Mouse (Mus musculus) monocyte, adult 5-6 weeks (primary cell): ENCODE results near the gene Dstyk. TPM values are rescaled to one million over a fixed set of nuclear protein-coding genes. Genes with fewer than 3 reads are reported as not detected.
A peak's percentile ranks its signal among the peaks of the same experiment; 100 is the strongest.

Experiments
- ATAC-seq: fragments of 153-309, 156-312 bp; replicated peaks from 2 replicates; pipeline ENCODE4 v1.8.0; 2017; ENCODE audit warnings: mild to moderate bottlenecking; ENCODE audit not compliant: low TSS enrichment, insufficient number of reproducible peaks, severe bottlenecking, poor library complexity, low FRiP score
- total RNA-seq: library from RNA; stranded (forward); fragments of 200-1000, 200-491, 200-594 nt; gene quantifications from 3 replicates; pipeline ENCODE4 v1.2.3, GENCODE M21; 2017

Dstyk gene
- total RNA-seq, 1 experiment from 2014 or later, result 40.6 TPM

- ATAC-seq, result no peak
Measured at GRCm38 (mm10) chr1:132386266-132386665, 31.1 kb upstream of the Dstyk start.

GRCm38 (mm10) chr1:132387943-132388342 lies 29.4 kb upstream of the Dstyk start:
- ATAC-seq, result no peak

GRCm38 (mm10) chr1:132388813-132389803 lies 28.2 kb upstream of the Dstyk start:
- ATAC-seq, result no peak

GRCm38 (mm10) chr1:132389886-132390585 lies 27.3 kb upstream of the Dstyk start:
- peak; percentile 65 for ATAC-seq

- peak; percentile 71 for ATAC-seq
Measured at GRCm38 (mm10) chr1:132390691-132391579, 26.4 kb upstream of the Dstyk start, which contains the start of gene Tmcc2. Gene Tmcc2 (minus strand): TSS chr1:132391281.

- ATAC-seq, result no peak
Measured at GRCm38 (mm10) chr1:132391580-132392022, 25.8 kb upstream of the Dstyk start.

- ATAC-seq, result no peak
Measured at GRCm38 (mm10) chr1:132392872-132393271, 24.5 kb upstream of the Dstyk start.

GRCm38 (mm10) chr1:132396705-132397104 lies 20.6 kb upstream of the Dstyk start:
- ATAC-seq, result no peak

GRCm38 (mm10) chr1:132400538-132400937 lies 16.8 kb upstream of the Dstyk start:
- ATAC-seq, result no peak

- ATAC-seq, result no peak
Measured at GRCm38 (mm10) chr1:132401843-132402242, 15.5 kb upstream of the Dstyk start.

- ATAC-seq, result no peak
Measured at GRCm38 (mm10) chr1:132410657-132411056, 6.7 kb upstream of the Dstyk start.

GRCm38 (mm10) chr1:132416244-132416942 lies 962 bp upstream of the Dstyk start:
- no peak for ATAC-seq

- ATAC-seq, result no peak
Measured at GRCm38 (mm10) chr1:132416943-132417290, 438 bp upstream of the Dstyk start.

- ATAC-seq, result no peak
Measured at GRCm38 (mm10) chr1:132420206-132420605, 2.9 kb downstream of the Dstyk start.

- 0 out of 2 replicates have a peak, but pooled peaks have one; percentile 33 for ATAC-seq
Measured at GRCm38 (mm10) chr1:132420662-132421061, 3.3 kb downstream of the Dstyk start.

- no peak for ATAC-seq
Measured at GRCm38 (mm10) chr1:132422912-132423696, 5.7 kb downstream of the Dstyk start.

GRCm38 (mm10) chr1:132425600-132425999 lies 8.2 kb downstream of the Dstyk start:
- ATAC-seq, result no peak
